In genomic region chr8:124415789-124416188, GRCm38 (mm10) we compare ENCODE assay signal across 27 mouse cellular contexts. TPM values are rescaled to one million over a fixed set of nuclear protein-coding genes. Genes with fewer than 3 reads are reported as not detected.
"Had no signal": no experiment of that assay in that cellular context is flagged by ENCODE, and none has a peak within 500 bp of the region (broad histone marks: within the 10 kb centered on the region; RNA-seq: fewer than 3 reads in every experiment).

No protein-coding gene starts in this region.

- H3K4me1 ChIP-seq: hindbrain, embryonic 12.5 days; hindbrain, embryonic 15.5 days; intestine, embryonic 15.5 days had no signal

- DNase-seq: heart, postnatal 10 days; heart, postnatal 14 days; heart, postnatal 36 days; heart, postnatal 4 days; kidney, adult 18-20 months; kidney, adult 8-10 months; kidney, adult 9 months; layer of hippocampus, adult 9-11 months; layer of hippocampus, postnatal 36 days had no signal

- H3K36me3 ChIP-seq: heart, embryonic 10.5 days; heart, embryonic 12.5 days; heart, embryonic 13.5 days; heart, embryonic 15.5 days; hindbrain, embryonic 10.5 days; hindbrain, embryonic 12.5 days; hindbrain, embryonic 15.5 days; intestine, embryonic 15.5 days; kidney, embryonic 15.5 days had no signal

- H3K9ac ChIP-seq: heart, embryonic 12.5 days; heart, embryonic 13.5 days; heart, embryonic 15.5 days; hindbrain, embryonic 12.5 days; hindbrain, embryonic 13.5 days; hindbrain, embryonic 14.5 days; hindbrain, embryonic 15.5 days; intestine, embryonic 15.5 days; kidney, embryonic 15.5 days had no signal

- H3K4me2 ChIP-seq: heart, embryonic 12.5 days; heart, embryonic 15.5 days; hindbrain, embryonic 12.5 days; hindbrain, embryonic 13.5 days; hindbrain, embryonic 14.5 days; hindbrain, embryonic 15.5 days; intestine, embryonic 15.5 days; kidney, embryonic 15.5 days had no signal

- H3K4me3 ChIP-seq: heart, embryonic 10.5 days; heart, embryonic 12.5 days; heart, embryonic 13.5 days; heart, embryonic 15.5 days; hindbrain, embryonic 10.5 days; hindbrain, embryonic 12.5 days; hindbrain, embryonic 13.5 days; hindbrain, embryonic 15.5 days; intestine, embryonic 15.5 days; kidney, embryonic 15.5 days had no signal

- H3K27me3 ChIP-seq: heart, embryonic 12.5 days; heart, embryonic 13.5 days; heart, embryonic 15.5 days; hindbrain, embryonic 12.5 days; hindbrain, embryonic 13.5 days; hindbrain, embryonic 15.5 days; intestine, embryonic 15.5 days; kidney, embryonic 15.5 days had no signal

- H3K9me3 ChIP-seq: heart, embryonic 10.5 days; heart, embryonic 12.5 days; heart, embryonic 13.5 days; heart, embryonic 15.5 days; hindbrain, embryonic 10.5 days; hindbrain, embryonic 12.5 days; hindbrain, embryonic 13.5 days; hindbrain, embryonic 15.5 days; intestine, embryonic 15.5 days; kidney, embryonic 15.5 days had no signal

- ATAC-seq: hindbrain, embryonic 16.5 days; hindbrain, postnatal 0 days; inflammation-experienced regulatory T-cells, adult 6 months; intestine, embryonic 15.5 days; intestine, embryonic 16.5 days; intestine, postnatal 0 days had no signal

- H3K27ac ChIP-seq: heart, embryonic 10.5 days; heart, embryonic 13.5 days; heart, embryonic 15.5 days; hindbrain, embryonic 10.5 days; hindbrain, embryonic 12.5 days; hindbrain, embryonic 13.5 days; hindbrain, embryonic 14.5 days; hindbrain, embryonic 15.5 days; hindbrain, postnatal 0 days; intestine, embryonic 15.5 days; kidney, embryonic 15.5 days; kidney, postnatal 0 days had no signal

RNA-seq across cellular contexts. Expression of gene Pgbd5, which starts 23.7 kb away (rescaled TPM):
- total RNA-seq: hematopoietic stem cell, adult 5-6 weeks had no signal
- polyA plus RNA-seq: inflammation-experienced regulatory T-cells, adult 6 months had no signal
